Mouse (Mus musculus): ENCODE data around the gene Oxnad1. TPM values are rescaled to one million over a fixed set of nuclear protein-coding genes. Genes with fewer than 3 reads are reported as not detected.
A peak's percentile ranks its signal among the peaks of the same experiment; 100 is the strongest.

Gene Oxnad1
- polyA plus RNA-seq (2014; fragmentation: Nextera tagmentation; extraction: Ambion mirVana): 12.6 and 17.9 TPM in 2 replicates

- H3K27ac ChIP-seq (ENCODE audit: low read depth, low read length): peak within 1 kb of the TSS; percentile 48
- peaks cover 8% of the 10 kb centered on the region for H3K36me3 ChIP-seq (ENCODE audit: control insufficient read depth, insufficient read depth, low read length)
- no peaks in the 10 kb centered on the region for H3K9me3 ChIP-seq (ENCODE audit: control insufficient read depth, low read length)
- WGBS: 4% methylated on average over 22 of the region's 22 CpGs
- H3K4me3 ChIP-seq (ENCODE audit: low read depth, low read length): peak within 1 kb of the TSS; percentile 48
- H3K4me2 ChIP-seq (replicated peaks; ENCODE audit: low read depth, low read length): peak within 1 kb of the TSS; percentile 47
- ATAC-seq (ENCODE audit: low FRiP score) (peak; percentile 98), DNase-seq (ENCODE audit: low spot score) (peak; percentile 13)
- H3K4me1 ChIP-seq (replicated peaks; ENCODE audit: control insufficient read depth, insufficient read depth, low read length): peaks cover 4% of the 10 kb centered on the region; the same call in 1 of the 2 replicates
- peak within 1 kb of the TSS; percentile 60 for H3K9ac ChIP-seq (ENCODE audit: low read depth, low read length)
- H3K27me3 ChIP-seq (ENCODE audit: control insufficient read depth, insufficient read depth, low read length): no peaks in the 10 kb centered on the region
These were observed at the start of gene Oxnad1 for GRCm38 (mm10) chr14:32084761-32085485. TSS of gene Oxnad1 (plus strand) at chr14:32085374.

GRCm38 (mm10) chr14:32036482-32036881, 48.7 kb upstream of the Oxnad1 start:
- Histone ChIP-seq H3K4me1 (replicated peaks; ENCODE audit: control insufficient read depth, insufficient read depth, low read length) (no peaks in the 10 kb centered on the region), H3K9me3 (ENCODE audit: control insufficient read depth, low read length) (no peaks in the 10 kb centered on the region), H3K27ac (ENCODE audit: low read depth, low read length) (no peak overlapping the region), H3K27me3 (ENCODE audit: control insufficient read depth, insufficient read depth, low read length) (no peaks in the 10 kb centered on the region), H3K9ac (ENCODE audit: low read depth, low read length) (no peak overlapping the region), H3K36me3 (ENCODE audit: control insufficient read depth, insufficient read depth, low read length) (no peaks in the 10 kb centered on the region), H3K4me2 (replicated peaks; ENCODE audit: low read depth, low read length) (no peak overlapping the region), H3K4me3 (ENCODE audit: low read depth, low read length) (no peak overlapping the region)
- DNase-seq (ENCODE audit: low spot score): no peak
- 69% methylated on average over 5 of the region's 5 CpGs for WGBS
- ATAC-seq (ENCODE audit: low FRiP score): no peak

- no peaks in the 10 kb centered on the region for H3K36me3 ChIP-seq (ENCODE audit: control insufficient read depth, insufficient read depth, low read length)
- H3K9ac ChIP-seq (ENCODE audit: low read depth, low read length): no peak overlapping the region
- H3K9me3 ChIP-seq (ENCODE audit: control insufficient read depth, low read length): no peaks in the 10 kb centered on the region
- DNase-seq (ENCODE audit: low spot score): no peak
- H3K4me1 ChIP-seq (replicated peaks; ENCODE audit: control insufficient read depth, insufficient read depth, low read length): no peaks in the 10 kb centered on the region
- 81% methylated on average over 8 of the region's 8 CpGs for WGBS
- no peak for ATAC-seq (ENCODE audit: low FRiP score)
- no peak overlapping the region for H3K27ac ChIP-seq (ENCODE audit: low read depth, low read length)
- no peaks in the 10 kb centered on the region for H3K27me3 ChIP-seq (ENCODE audit: control insufficient read depth, insufficient read depth, low read length)
- H3K4me2 ChIP-seq (replicated peaks; ENCODE audit: low read depth, low read length): no peak overlapping the region
- no peak overlapping the region for H3K4me3 ChIP-seq (ENCODE audit: low read depth, low read length)
These were observed 47.4 kb upstream of the Oxnad1 start for GRCm38 (mm10) chr14:32037661-32038252.

- Histone ChIP-seq H3K4me3 (ENCODE audit: low read depth, low read length) (no peak overlapping the region), H3K4me1 (replicated peaks; ENCODE audit: control insufficient read depth, insufficient read depth, low read length) (no peaks in the 10 kb centered on the region), H3K9me3 (ENCODE audit: control insufficient read depth, low read length) (no peaks in the 10 kb centered on the region), H3K4me2 (replicated peaks; ENCODE audit: low read depth, low read length) (no peak overlapping the region), H3K27me3 (ENCODE audit: control insufficient read depth, insufficient read depth, low read length) (no peaks in the 10 kb centered on the region), H3K9ac (ENCODE audit: low read depth, low read length) (no peak overlapping the region), H3K36me3 (ENCODE audit: control insufficient read depth, insufficient read depth, low read length) (no peaks in the 10 kb centered on the region), H3K27ac (ENCODE audit: low read depth, low read length) (no peak overlapping the region)
- WGBS: 71% methylated on average over 5 of the region's 5 CpGs
- ATAC-seq (ENCODE audit: low FRiP score): no peak
- no peak for DNase-seq (ENCODE audit: low spot score)
These were observed 43.1 kb upstream of the Oxnad1 start for GRCm38 (mm10) chr14:32042108-32042507.

- ATAC-seq (ENCODE audit: low FRiP score) (no peak), DNase-seq (ENCODE audit: low spot score) (no peak)
- H3K36me3 ChIP-seq (ENCODE audit: control insufficient read depth, insufficient read depth, low read length): no peaks in the 10 kb centered on the region
- no peak overlapping the region for H3K9ac ChIP-seq (ENCODE audit: low read depth, low read length)
- H3K27me3 ChIP-seq (ENCODE audit: control insufficient read depth, insufficient read depth, low read length): no peaks in the 10 kb centered on the region
- no peak overlapping the region for H3K4me3 ChIP-seq (ENCODE audit: low read depth, low read length)
- WGBS: 79% methylated on average over 8 of the region's 8 CpGs
- no peaks in the 10 kb centered on the region for H3K4me1 ChIP-seq (replicated peaks; ENCODE audit: control insufficient read depth, insufficient read depth, low read length)
- no peak overlapping the region for H3K4me2 ChIP-seq (replicated peaks; ENCODE audit: low read depth, low read length)
- H3K9me3 ChIP-seq (ENCODE audit: control insufficient read depth, low read length): no peaks in the 10 kb centered on the region
- no peak overlapping the region for H3K27ac ChIP-seq (ENCODE audit: low read depth, low read length)
These were observed 38.8 kb upstream of the Oxnad1 start for GRCm38 (mm10) chr14:32046357-32046756.

- DNase-seq (ENCODE audit: low spot score): no peak
- Histone ChIP-seq H3K27ac (ENCODE audit: low read depth, low read length) (no peak overlapping the region), H3K4me2 (replicated peaks; ENCODE audit: low read depth, low read length) (no peak overlapping the region), H3K27me3 (ENCODE audit: control insufficient read depth, insufficient read depth, low read length) (no peaks in the 10 kb centered on the region), H3K9me3 (ENCODE audit: control insufficient read depth, low read length) (no peaks in the 10 kb centered on the region), H3K4me3 (ENCODE audit: low read depth, low read length) (no peak overlapping the region), H3K36me3 (ENCODE audit: control insufficient read depth, insufficient read depth, low read length) (no peaks in the 10 kb centered on the region), H3K4me1 (replicated peaks; ENCODE audit: control insufficient read depth, insufficient read depth, low read length) (no peaks in the 10 kb centered on the region), H3K9ac (ENCODE audit: low read depth, low read length) (no peak overlapping the region)
- no peak for ATAC-seq (ENCODE audit: low FRiP score)
- 87% methylated on average over 6 of the region's 6 CpGs for WGBS
These were observed 35.0 kb upstream of the Oxnad1 start for GRCm38 (mm10) chr14:32050171-32050570.

- Histone ChIP-seq H3K27me3 (ENCODE audit: control insufficient read depth, insufficient read depth, low read length) (no peaks in the 10 kb centered on the region), H3K36me3 (ENCODE audit: control insufficient read depth, insufficient read depth, low read length) (no peaks in the 10 kb centered on the region), H3K4me1 (replicated peaks; ENCODE audit: control insufficient read depth, insufficient read depth, low read length) (no peaks in the 10 kb centered on the region), H3K27ac (ENCODE audit: low read depth, low read length) (no peak overlapping the region), H3K4me2 (replicated peaks; ENCODE audit: low read depth, low read length) (no peak overlapping the region), H3K9ac (ENCODE audit: low read depth, low read length) (no peak overlapping the region), H3K9me3 (ENCODE audit: control insufficient read depth, low read length) (no peaks in the 10 kb centered on the region), H3K4me3 (ENCODE audit: low read depth, low read length) (no peak overlapping the region)
- ATAC-seq (ENCODE audit: low FRiP score) (no peak), DNase-seq (ENCODE audit: low spot score) (no peak)
- 76% methylated on average over 5 of the region's 5 CpGs for WGBS
These were observed 31.3 kb upstream of the Oxnad1 start for GRCm38 (mm10) chr14:32053895-32054294.

GRCm38 (mm10) chr14:32054788-32055187, 30.4 kb upstream of the Oxnad1 start:
- Histone ChIP-seq H3K36me3 (ENCODE audit: control insufficient read depth, insufficient read depth, low read length) (no peaks in the 10 kb centered on the region), H3K27me3 (ENCODE audit: control insufficient read depth, insufficient read depth, low read length) (no peaks in the 10 kb centered on the region), H3K9me3 (ENCODE audit: control insufficient read depth, low read length) (no peaks in the 10 kb centered on the region), H3K27ac (ENCODE audit: low read depth, low read length) (no peak overlapping the region), H3K4me3 (ENCODE audit: low read depth, low read length) (no peak overlapping the region), H3K4me2 (replicated peaks; ENCODE audit: low read depth, low read length) (no peak overlapping the region), H3K9ac (ENCODE audit: low read depth, low read length) (no peak overlapping the region), H3K4me1 (replicated peaks; ENCODE audit: control insufficient read depth, insufficient read depth, low read length) (no peaks in the 10 kb centered on the region)
- DNase-seq (ENCODE audit: low spot score) (no peak), ATAC-seq (ENCODE audit: low FRiP score) (no peak)
- WGBS: 71% methylated on average over 10 of the region's 10 CpGs

- no peak overlapping the region for H3K9ac ChIP-seq (ENCODE audit: low read depth, low read length)
- H3K27me3 ChIP-seq (ENCODE audit: control insufficient read depth, insufficient read depth, low read length): no peaks in the 10 kb centered on the region
- H3K4me2 ChIP-seq (replicated peaks; ENCODE audit: low read depth, low read length): no peak overlapping the region
- H3K36me3 ChIP-seq (ENCODE audit: control insufficient read depth, insufficient read depth, low read length): no peaks in the 10 kb centered on the region
- no peaks in the 10 kb centered on the region for H3K9me3 ChIP-seq (ENCODE audit: control insufficient read depth, low read length)
- H3K27ac ChIP-seq (ENCODE audit: low read depth, low read length): no peak overlapping the region
- 74% methylated on average over 8 of the region's 8 CpGs for WGBS
- H3K4me3 ChIP-seq (ENCODE audit: low read depth, low read length): no peak overlapping the region
- ATAC-seq (ENCODE audit: low FRiP score): no peak
- DNase-seq (ENCODE audit: low spot score): no peak
- no peaks in the 10 kb centered on the region for H3K4me1 ChIP-seq (replicated peaks; ENCODE audit: control insufficient read depth, insufficient read depth, low read length)
These were observed 29.4 kb upstream of the Oxnad1 start for GRCm38 (mm10) chr14:32055781-32056180.
